Mouse (Mus musculus) heart, embryonic 16.5 days (tissue): ENCODE data around the gene Mpdz. TPM values are rescaled to one million over a fixed set of nuclear protein-coding genes. Genes with fewer than 3 reads are reported as not detected.
A peak's percentile ranks its signal among the peaks of the same experiment; 100 is the strongest.

Experiments used
- ATAC-seq: fragments of 200-750 bp; cut with Nextera tagmentation; replicated peaks from 2 replicates; pipeline ENCODE4 v1.8.0; 2017; ENCODE audit warnings: moderate number of reproducible peaks; ENCODE audit not compliant: insufficient read depth, low FRiP score; ENCODE audit errors: extremely low read depth
- H3K27ac ChIP-seq: fragments of 300-500 bp; sonication (generic); 2 replicates; pipeline ENCODE4 v1.5.1; 2014; ENCODE audit warnings: mild to moderate bottlenecking, low read length, control low read depth, moderate library complexity
- H3K27me3 ChIP-seq: fragments of 300-500 bp; sonication (generic); 2 replicates; pipeline ENCODE4 v1.6.1; 2014; ENCODE audit warnings: low read length, mixed read lengths; ENCODE audit not compliant: control insufficient read depth, insufficient read depth
- H3K36me3 ChIP-seq: fragments of 300-500 bp; sonication (generic); 2 replicates; pipeline ENCODE4 v1.6.1; 2014; ENCODE audit not compliant: control insufficient read depth, insufficient read depth
- H3K4me1 ChIP-seq: fragments of 300-500 bp; sonication (generic); 2 replicates; pipeline ENCODE4 v1.6.1; 2014; ENCODE audit warnings: low read length, mixed read lengths; ENCODE audit not compliant: control insufficient read depth, insufficient read depth
- H3K4me2 ChIP-seq: fragments of 300-500 bp; sonication (generic); 2 replicates; pipeline ENCODE4 v1.6.1; 2014; ENCODE audit warnings: low read depth, mild to moderate bottlenecking, control low read depth, low read length
- H3K4me3 ChIP-seq: fragments of 300-500 bp; sonication (generic); 2 replicates; pipeline ENCODE4 v1.5.1; 2014; ENCODE audit warnings: mild to moderate bottlenecking, control low read depth, low read length
- H3K9ac ChIP-seq: fragments of 300-500 bp; sonication (generic); 2 replicates; pipeline ENCODE4 v1.6.1; 2014; ENCODE audit warnings: low read length, control low read depth
- H3K9me3 ChIP-seq: fragments of 300-500 bp; sonication (generic); replicated peaks from 2 replicates; pipeline ENCODE4 v1.6.1; 2016; ENCODE audit warnings: low read length; ENCODE audit not compliant: control insufficient read depth
- WGBS: fragments of 180-500 bp; shearing (Covaris S2); extraction: QIAGEN DNeasy Blood & Tissue Kit; methylation state at CpG from one replicate; pipeline ENCODE4 v1.1.7; 2014; 5-methylcytosine and 5-hydroxymethylcytosine counted together
- polyA plus RNA-seq: library from polyadenylated mRNA; unstranded; fragments of >200 nt; fragmentation: Nextera tagmentation; extraction: Ambion mirVana; gene quantifications from 2 replicates; pipeline ENCODE4 v1.2.1, GENCODE M21; 2015

Mpdz gene
- polyA plus RNA-seq, 1 experiment from 2014 or later = 19.5 TPM

DNA sequence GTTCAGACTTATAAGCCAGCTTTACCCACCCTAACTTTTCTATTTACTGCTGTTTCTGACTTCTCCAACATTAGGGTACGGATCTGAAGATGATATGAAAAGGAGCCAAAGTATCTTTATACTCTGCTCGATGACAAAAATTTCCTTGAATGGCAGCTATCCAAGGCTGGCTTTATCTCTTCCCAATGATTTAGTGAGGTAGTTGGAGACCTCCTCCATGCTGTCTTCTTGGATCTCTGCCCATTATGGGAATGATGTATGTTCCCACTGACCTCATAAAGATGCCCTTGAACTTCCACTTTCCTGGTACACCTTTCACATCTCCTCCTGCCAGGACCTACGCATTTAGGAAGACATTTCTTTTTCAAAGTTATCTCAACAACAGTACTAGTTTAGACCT is 11.2 kb upstream of the Mpdz start:
- H3K9me3 ChIP-seq = no peaks in the 10 kb centered on the region; the same call in none of the 2 replicates
- no peak overlapping the region for H3K27ac ChIP-seq
- H3K4me1 ChIP-seq = 0 out of 2 replicates have a peak, but pooled peaks cover 6% of the 10 kb centered on the region
- no peak for ATAC-seq
- H3K4me3 ChIP-seq = no peak overlapping the region
- H3K27me3 ChIP-seq = no peaks in the 10 kb centered on the region
- H3K36me3 ChIP-seq = no peaks in the 10 kb centered on the region
- H3K9ac ChIP-seq = no peak overlapping the region
- WGBS = 62% methylated on average over 3 of the region's 3 CpGs
- no peak overlapping the region for H3K4me2 ChIP-seq

GRCm38 (mm10) chr4:81452183-81452582 is 9.6 kb upstream of the Mpdz start:
- H3K9me3 ChIP-seq = no peaks in the 10 kb centered on the region; the same call in none of the 2 replicates
- H3K4me3 ChIP-seq = no peak overlapping the region
- H3K4me2 ChIP-seq = no peak overlapping the region
- H3K27ac ChIP-seq = no peak overlapping the region
- no peaks in the 10 kb centered on the region for H3K27me3 ChIP-seq
- 57% methylated on average over 2 of the region's 2 CpGs for WGBS
- no peak for ATAC-seq
- H3K4me1 ChIP-seq = 0 out of 2 replicates have a peak, but pooled peaks cover 6% of the 10 kb centered on the region
- no peaks in the 10 kb centered on the region for H3K36me3 ChIP-seq
- no peak overlapping the region for H3K9ac ChIP-seq

DNA sequence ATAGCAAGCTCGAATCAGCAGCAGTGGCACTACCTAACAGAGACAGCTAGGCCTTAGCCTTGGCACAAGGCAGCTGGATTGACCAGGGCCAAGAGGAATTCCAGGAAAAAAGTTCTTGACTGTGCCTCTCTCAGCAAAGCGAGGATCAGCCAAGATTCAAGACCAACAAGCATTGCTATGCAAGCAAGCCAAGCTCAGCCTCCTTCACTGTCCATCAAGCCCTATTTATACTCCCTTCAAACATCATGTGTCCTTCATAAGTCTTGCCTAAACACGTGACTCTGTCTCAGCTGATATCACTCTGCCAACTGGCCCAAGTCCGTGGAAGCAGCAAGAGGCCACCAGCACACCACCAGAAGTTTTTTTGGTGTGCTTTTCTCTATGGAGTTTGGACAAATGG is 6.8 kb upstream of the Mpdz start:
- WGBS = 54% methylated on average over 4 of the region's 4 CpGs
- Histone ChIP-seq H3K4me2 (no peak overlapping the region), H3K4me3 (no peak overlapping the region), H3K27me3 (no peaks in the 10 kb centered on the region), H3K36me3 (no peaks in the 10 kb centered on the region), H3K9ac (no peak overlapping the region), H3K9me3 (no peaks in the 10 kb centered on the region; the same call in 1 of the 2 replicates), H3K27ac (no peak overlapping the region), H3K4me1 (0 out of 2 replicates have a peak, but pooled peaks cover 6% of the 10 kb centered on the region)
- no peak for ATAC-seq

- no peak for ATAC-seq
- no peaks in the 10 kb centered on the region for H3K9me3 ChIP-seq
These were observed 951 bp upstream of the Mpdz start for GRCm38 (mm10) chr4:81443566-81443965.

DNA sequence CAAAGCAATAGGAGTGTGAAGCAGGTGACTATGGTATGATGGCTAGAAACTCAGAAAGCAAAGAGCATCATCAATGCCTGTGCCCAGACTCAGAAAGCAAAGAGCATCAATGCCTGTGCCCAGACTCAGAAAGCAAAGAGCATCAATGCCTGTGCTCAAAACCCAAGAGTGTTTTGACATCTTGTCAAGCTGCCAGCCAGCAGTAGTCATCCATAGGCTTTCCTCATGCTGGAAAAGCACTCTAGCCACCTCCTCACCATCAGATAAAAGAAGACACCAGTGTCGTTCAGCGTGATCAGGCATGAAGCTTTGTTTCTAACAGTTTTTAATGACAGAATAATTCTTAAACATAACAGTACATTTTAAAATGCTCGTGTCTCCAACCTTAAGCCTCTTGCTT is 8.7 kb downstream of the Mpdz start:
- no peak overlapping the region for H3K9ac ChIP-seq
- H3K27me3 ChIP-seq = no peaks in the 10 kb centered on the region
- no peaks in the 10 kb centered on the region for H3K36me3 ChIP-seq
- ATAC-seq = no peak
- 69% methylated on average over 3 of the region's 3 CpGs for WGBS
- no peak overlapping the region for H3K4me2 ChIP-seq
- no peak overlapping the region for H3K4me3 ChIP-seq
- no peak overlapping the region for H3K27ac ChIP-seq
- peaks cover 12% of the 10 kb centered on the region for H3K4me1 ChIP-seq
- H3K9me3 ChIP-seq = no peaks in the 10 kb centered on the region

More at GRCm38 (mm10) chr4:81443566-81443965, 951 bp upstream of the Mpdz start:
- Histone ChIP-seq H3K27me3 (no peaks in the 10 kb centered on the region), H3K36me3 (no peaks in the 10 kb centered on the region), H3K4me1 (peaks cover 5% of the 10 kb centered on the region; the same call in 1 of the 2 replicates), H3K9ac (no peak overlapping the region), H3K4me3 (no peak overlapping the region), H3K4me2 (no peak overlapping the region), H3K27ac (no peak overlapping the region)
- 85% methylated on average over 5 of the region's 5 CpGs for WGBS

GRCm38 (mm10) chr4:81430826-81431225 is 11.8 kb downstream of the Mpdz start:
- WGBS = 59% methylated on average over 4 of the region's 4 CpGs
- Histone ChIP-seq H3K27ac (peak overlapping the region; percentile 31; the same call in 1 of the 2 replicates), H3K9me3 (no peaks in the 10 kb centered on the region), H3K4me3 (no peak overlapping the region), H3K4me1 (peaks cover 12% of the 10 kb centered on the region), H3K4me2 (no peak overlapping the region; the same call in 1 of the 2 replicates), H3K9ac (no peak overlapping the region), H3K27me3 (no peaks in the 10 kb centered on the region), H3K36me3 (no peaks in the 10 kb centered on the region)
- ATAC-seq = no peak

GRCm38 (mm10) chr4:81430105-81430504 is 12.5 kb downstream of the Mpdz start:
- no peak for ATAC-seq
- Histone ChIP-seq H3K4me2 (no peak overlapping the region), H3K36me3 (no peaks in the 10 kb centered on the region), H3K4me3 (no peak overlapping the region), H3K9ac (no peak overlapping the region), H3K4me1 (peaks cover 15% of the 10 kb centered on the region), H3K27ac (peak overlapping the region; percentile 47), H3K9me3 (no peaks in the 10 kb centered on the region), H3K27me3 (no peaks in the 10 kb centered on the region)
- 57% methylated on average over 3 of the region's 3 CpGs for WGBS

DNA sequence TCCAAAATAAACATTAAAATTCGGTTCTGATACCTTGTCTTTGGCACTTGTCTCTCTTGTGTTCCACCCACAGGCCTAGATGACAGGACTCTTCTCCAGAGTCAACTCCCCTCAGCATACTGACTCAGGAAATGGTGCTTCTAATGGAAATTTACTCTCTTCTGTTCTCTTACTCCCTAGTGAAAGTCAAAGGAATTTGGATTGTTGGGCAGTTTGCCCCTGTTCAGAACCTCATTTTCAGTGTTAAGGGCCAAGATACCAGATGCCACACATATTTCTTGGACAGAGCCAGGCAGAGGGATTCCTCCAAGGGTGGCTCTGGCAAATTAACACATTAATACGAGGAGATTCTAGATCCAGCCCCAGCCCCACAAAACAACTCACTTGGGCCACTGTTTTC is 12.9 kb downstream of the Mpdz start:
- Histone ChIP-seq H3K36me3 (no peaks in the 10 kb centered on the region), H3K9me3 (no peaks in the 10 kb centered on the region), H3K4me2 (no peak overlapping the region), H3K27ac (peak overlapping the region; percentile 47), H3K4me1 (peaks cover 17% of the 10 kb centered on the region), H3K4me3 (no peak overlapping the region), H3K27me3 (no peaks in the 10 kb centered on the region), H3K9ac (no peak overlapping the region)
- no peak for ATAC-seq
- WGBS = 30% methylated on average over 2 of the region's 2 CpGs

DNA sequence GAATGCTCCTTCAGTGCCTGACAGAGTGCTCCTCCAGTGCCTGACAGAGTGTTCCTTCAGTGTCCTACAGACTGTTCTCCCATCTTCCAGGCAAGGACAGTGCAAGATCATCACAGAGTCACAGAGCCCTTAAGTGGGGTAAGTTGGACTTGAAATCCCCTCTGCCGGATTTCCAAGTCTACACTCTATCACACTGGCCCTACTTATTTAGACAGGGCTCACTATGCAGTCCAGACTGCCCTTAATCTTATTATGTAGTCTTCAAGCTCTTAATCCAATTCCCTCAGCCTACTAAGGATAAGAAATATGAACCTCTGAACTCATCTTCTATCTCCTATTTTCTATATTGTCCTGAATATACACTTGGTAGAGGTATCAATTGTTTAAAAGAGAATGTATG is 19.1 kb downstream of the Mpdz start:
- H3K4me2 ChIP-seq = no peak overlapping the region
- H3K27ac ChIP-seq = no peak overlapping the region
- ATAC-seq = no peak
- H3K36me3 ChIP-seq = no peaks in the 10 kb centered on the region
- 52% methylated on average over 1 of the region's 1 CpGs for WGBS
- H3K27me3 ChIP-seq = no peaks in the 10 kb centered on the region
- peaks cover 6% of the 10 kb centered on the region for H3K4me1 ChIP-seq
- H3K9me3 ChIP-seq = no peaks in the 10 kb centered on the region
- H3K4me3 ChIP-seq = no peak overlapping the region
- no peak overlapping the region for H3K9ac ChIP-seq
